Mouse (Mus musculus): ENCODE data around the gene Atp23.

DNA sequence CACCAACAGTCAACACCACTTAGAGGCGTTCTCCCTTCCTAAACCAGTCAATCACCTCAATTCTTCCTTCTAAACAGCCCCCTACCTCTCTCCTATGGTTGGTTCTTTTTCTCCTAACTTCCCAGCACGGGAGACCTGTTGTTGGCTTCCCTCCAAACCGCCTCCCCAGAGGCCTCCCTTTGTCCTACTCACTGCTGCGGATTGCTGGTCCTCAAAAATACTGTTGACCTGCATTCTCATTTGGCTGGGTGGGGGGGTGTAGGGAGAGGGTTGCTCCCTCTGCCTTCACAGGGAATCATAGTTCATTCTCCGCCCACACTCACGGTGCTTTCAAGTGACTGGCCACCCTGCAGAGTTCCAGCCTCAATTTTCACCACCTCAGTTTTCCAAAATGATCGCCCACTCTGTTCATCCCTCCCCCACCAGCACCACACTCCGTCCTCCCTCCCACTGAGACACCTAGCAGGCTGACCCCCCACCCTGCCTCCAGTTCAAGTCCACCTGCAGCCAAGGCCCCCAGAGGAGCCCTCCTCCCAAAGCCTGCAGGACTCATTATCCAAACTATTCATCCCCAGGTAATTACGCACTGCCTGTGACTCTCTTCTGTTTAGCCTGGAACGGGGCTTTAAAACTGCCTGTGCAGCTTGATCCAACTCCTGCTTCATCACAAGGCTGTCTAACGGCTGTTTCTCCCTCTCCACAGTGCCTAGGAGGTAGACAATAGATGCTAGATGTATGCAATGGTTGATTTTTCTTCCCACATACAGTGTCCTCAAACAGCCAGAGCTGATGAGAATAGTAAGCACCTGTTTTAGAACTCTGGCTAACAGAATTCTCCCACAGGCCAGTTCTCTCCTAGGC is 26.2 kb upstream of the Atp23 start:
- TF ChIP-seq POLR2A (IDR thresholded peaks at IDR 0.05; ENCODE audit: borderline replicate concordance, low read depth, low read length) (no peak), CTCF (IDR thresholded peaks at IDR 0.05; ENCODE audit: low read depth, low read length) (no peak)
